Mouse (Mus musculus) central nervous system, embryonic 11.5 days (tissue): ENCODE measurements around the gene Vmn2r1. TPM values are rescaled to one million over a fixed set of nuclear protein-coding genes. Genes with fewer than 3 reads are reported as not detected.

Experiments used
- polyA plus RNA-seq: library from polyadenylated mRNA; depleted of rRNA; stranded (reverse); fragments of >200 nt; gene quantifications from 2 replicates; pipeline ENCODE4 v1.2.3, GENCODE M21; 2012; rRNA removed

The Vmn2r1 gene
- 0.12 and 0.24 TPM in 2 replicates for polyA plus RNA-seq

DNA sequence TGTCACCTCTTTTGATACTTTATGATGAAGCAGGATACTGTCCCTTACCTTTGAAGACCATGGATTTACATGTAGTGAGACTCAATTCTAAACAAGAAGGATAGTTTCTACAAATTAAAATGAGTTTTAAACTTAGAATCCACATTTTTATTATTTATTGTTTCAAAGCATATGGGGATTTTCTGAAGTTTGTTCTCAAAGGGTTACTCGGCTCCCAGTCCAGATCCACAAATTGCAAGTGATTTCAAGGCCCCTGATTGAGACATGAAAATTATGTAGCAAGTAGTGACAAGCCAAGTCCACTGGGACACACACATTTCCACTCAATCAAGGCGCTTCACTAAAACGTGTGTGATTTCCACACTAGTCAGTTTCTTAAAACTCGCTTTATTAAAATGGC lies at the start of gene Vmn2r1:
Gene Vmn2r1, plus strand, starts transcription at position 301 of the 400 bp plus-strand sequence.

GRCm38 (mm10) chr3:64141878-64142508 lies 60.6 kb downstream of the Vmn2r1 start, which contains the start of gene Vmn2r2:
TSS of gene Vmn2r2 (minus strand) at chr3:64141928.

Other genes starting within 250 kb of the Vmn2r1 start
- gene Plch1, start 182.1 kb upstream of the Vmn2r1 start, polyA plus RNA-seq, result 23.5 and 31.8 TPM in 2 replicates
- 3.1 TPM in 2 replicates for gene E130311K13Rik, start 152.1 kb upstream of the Vmn2r1 start, polyA plus RNA-seq
- gene Slc33a1, start 116.8 kb upstream of the Vmn2r1 start, polyA plus RNA-seq, result 6.2 and 10.3 TPM in 2 replicates
- gene Gmps, start 105.4 kb upstream of the Vmn2r1 start, polyA plus RNA-seq, result 24.9 and 30.2 TPM in 2 replicates
- not detected in 2 replicates for gene Vmn2r2, start 60.4 kb downstream of the Vmn2r1 start, polyA plus RNA-seq
- not detected in 2 replicates for gene Vmn2r3, start 208.2 kb downstream of the Vmn2r1 start, polyA plus RNA-seq